Mouse (Mus musculus): ENCODE data around the gene Vegfd. TPM values are rescaled to one million over a fixed set of nuclear protein-coding genes. Genes with fewer than 3 reads are reported as not detected.

The Vegfd gene
- total RNA-seq (2021): 1 to 10 TPM; 1.9 to 2.3 TPM
- long read RNA-seq, experiment 1, partial matches to known transcripts: 2 of 2 reads
- long read RNA-seq, experiment 1, other reads (novel, unspliced or antisense): 0 of 2 reads
- long read RNA-seq, experiment 2, partial matches to known transcripts: 3 of 3 reads
- long read RNA-seq, experiment 2, other reads (novel, unspliced or antisense): 0 of 3 reads

GRCm38 (mm10) chrX:164373081-164373480 is at the start of gene Vegfd:
Gene Vegfd, plus strand, starts transcription at chrX:164373378.
- intact Hi-C loops (cut with DNase I): no loop called here

GRCm38 (mm10) chrX:164323391-164323913 is 49.7 kb upstream of the Vegfd start:
- no peak for DNase-seq
- intact Hi-C loops (cut with DNase I): no loop called here

More at GRCm38 (mm10) chrX:164373081-164373480, at the start of gene Vegfd:
- peak in 1 of 2 experiments; percentile 34 for DNase-seq

- intact Hi-C loops (cut with DNase I): no loop called here
- no peak for DNase-seq
These were observed 42.8 kb upstream of the Vegfd start for GRCm38 (mm10) chrX:164330351-164330750.

- no peak for DNase-seq
- intact Hi-C loops (cut with DNase I): no loop called here
These were observed 42.4 kb upstream of the Vegfd start for GRCm38 (mm10) chrX:164330766-164331165.

- DNase-seq: no peak
These were observed 34.6 kb upstream of the Vegfd start for GRCm38 (mm10) chrX:164338591-164338990.

GRCm38 (mm10) chrX:164345359-164345938 is 27.7 kb upstream of the Vegfd start:
- intact Hi-C loops (cut with DNase I): no loop called here
- no peak for DNase-seq

More at GRCm38 (mm10) chrX:164338591-164338990, 34.6 kb upstream of the Vegfd start:
- intact Hi-C loops (cut with DNase I): no loop called here

- DNase-seq: no peak
- intact Hi-C loops (cut with DNase I): no loop called here
These were observed 24.2 kb upstream of the Vegfd start for GRCm38 (mm10) chrX:164348937-164349336.

- intact Hi-C loops (cut with DNase I): no loop called here
- no peak for DNase-seq
These were observed 7.9 kb upstream of the Vegfd start for GRCm38 (mm10) chrX:164365153-164365865.

GRCm38 (mm10) chrX:164370576-164370975 is 2.6 kb upstream of the Vegfd start:
- intact Hi-C loops (cut with DNase I): no loop called here
- DNase-seq: no peak

GRCm38 (mm10) chrX:164374586-164374985 is 1.4 kb downstream of the Vegfd start:
- no peak for DNase-seq
- intact Hi-C loops (cut with DNase I): no loop called here

GRCm38 (mm10) chrX:164379721-164380120 is 6.5 kb downstream of the Vegfd start:
- no peak for DNase-seq
- intact Hi-C loops (cut with DNase I): no loop called here

- DNase-seq: peak; percentile 66 to 68
- intact Hi-C loops (cut with DNase I): no loop called here
These were observed 8.6 kb downstream of the Vegfd start for GRCm38 (mm10) chrX:164381618-164382408.

- DNase-seq: no peak
- intact Hi-C loops (cut with DNase I): no loop called here
These were observed 20.9 kb downstream of the Vegfd start for GRCm38 (mm10) chrX:164394091-164394490.

GRCm38 (mm10) chrX:164398456-164398855 is 25.3 kb downstream of the Vegfd start:
- intact Hi-C loops (cut with DNase I): no loop called here
- DNase-seq: no peak

- intact Hi-C loops (cut with DNase I): no loop called here
- DNase-seq: no peak
These were observed 32.0 kb downstream of the Vegfd start for GRCm38 (mm10) chrX:164405080-164405649.

GRCm38 (mm10) chrX:164406133-164407022 is 33.2 kb downstream of the Vegfd start:
- no peak for DNase-seq
- intact Hi-C loops (cut with DNase I): no loop called here

GRCm38 (mm10) chrX:164408301-164408927 is 35.2 kb downstream of the Vegfd start:
- no peak for DNase-seq
- intact Hi-C loops (cut with DNase I): no loop called here

GRCm38 (mm10) chrX:164410562-164410961 is 37.4 kb downstream of the Vegfd start:
- intact Hi-C loops (cut with DNase I): no loop called here

GRCm38 (mm10) chrX:164416803-164417202 is 43.6 kb downstream of the Vegfd start:
- intact Hi-C loops (cut with DNase I): no loop called here
- DNase-seq: no peak

More at GRCm38 (mm10) chrX:164410562-164410961, 37.4 kb downstream of the Vegfd start:
- no peak for DNase-seq
